Mouse (Mus musculus) left cerebral cortex, adult 2 months (tissue): ENCODE measurements at regions not wholly inside any gene's neighbourhood (a gene's known extent, or its start where the extent isn't known, plus 50 kb on each side); places are given as distances from the start of the nearest gene placed in this dataset.
"Not testable (repeated sequence)": the region's sequence is repeated elsewhere in the genome, so short reads cannot be mapped to it uniquely, and the experiment has no call there.

Experiments
- DNase-seq, 2 experiments: peaks; one replicate each; pipeline ENCODE4 v3.0.0; 2021 to 2022; ENCODE audit warnings: low spot score in 2 of 2, mixed read lengths in 1 of 2; ENCODE audit errors: extremely low spot score in 1 of 2
- H3K27ac ChIP-seq: fragments of 200-600 bp; 2 replicates; pipeline ENCODE4 v1.8.1; 2022
- H3K4me3 ChIP-seq: fragments of 200-600 bp; 2 replicates; pipeline ENCODE4 v1.8.1; 2022
- CTCF ChIP-seq: fragments of 200-600 bp; IDR thresholded peaks from 2 replicates; pipeline ENCODE4 v1.8.1; 2022; ENCODE audit warnings: antibody characterized with exemption, mild to moderate bottlenecking, moderate library complexity
- intact Hi-C: fragments of 180-260 bp; cut with DNase I; formaldehyde crosslinking; loops from one replicate; pipeline ENCODE4 v1.15.1; 2025

DNA sequence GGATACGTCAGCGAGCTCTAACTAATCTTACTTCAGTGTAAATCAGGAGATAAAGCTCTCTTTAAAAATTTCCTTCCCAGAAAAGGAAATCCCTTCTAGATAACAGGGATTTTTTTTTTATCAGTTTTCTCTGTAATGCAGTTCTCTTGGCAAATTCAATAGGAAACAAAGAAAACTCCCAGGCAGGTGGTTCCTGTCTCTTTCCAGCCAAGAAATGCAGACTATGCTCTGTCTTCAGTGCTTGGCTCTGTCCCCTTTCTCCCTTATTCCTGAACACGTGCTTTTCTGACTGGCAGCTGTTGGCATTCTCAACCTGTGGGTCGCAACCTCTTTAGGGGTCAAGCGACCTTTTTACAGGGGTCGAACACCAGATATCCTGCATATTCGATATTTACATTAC, 121.5 kb downstream of the Gm5426 start:
- intact Hi-C loops: no loop called here
- TF ChIP-seq CTCF: no peak
- Histone ChIP-seq H3K4me3 (no peak overlapping the region), H3K27ac (no peak overlapping the region)
- no peak for DNase-seq

DNA sequence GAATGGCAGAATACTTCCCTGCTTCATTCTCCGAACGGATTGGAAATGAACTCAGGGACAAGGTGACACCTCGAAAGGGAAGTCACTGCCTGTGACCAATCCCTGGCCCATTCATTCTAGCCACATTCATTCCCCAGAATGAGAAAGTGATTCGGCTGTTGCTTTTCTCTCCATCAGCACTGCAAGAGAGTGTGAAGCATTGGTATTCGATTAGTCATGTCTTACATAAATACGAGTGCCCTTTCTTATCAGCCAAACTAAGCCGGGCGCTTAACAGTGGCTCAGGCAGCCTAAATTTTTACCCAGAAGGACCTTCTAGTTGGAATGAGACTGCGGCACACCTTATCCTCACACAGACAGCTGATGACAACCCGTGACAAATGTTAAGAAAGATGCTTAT, 122.8 kb downstream of the Gm5426 start:
- intact Hi-C loops: no loop called here
- TF ChIP-seq CTCF: no peak
- no peak overlapping the region for H3K4me3 ChIP-seq
- no peak for DNase-seq
- no peak overlapping the region for H3K27ac ChIP-seq

DNA sequence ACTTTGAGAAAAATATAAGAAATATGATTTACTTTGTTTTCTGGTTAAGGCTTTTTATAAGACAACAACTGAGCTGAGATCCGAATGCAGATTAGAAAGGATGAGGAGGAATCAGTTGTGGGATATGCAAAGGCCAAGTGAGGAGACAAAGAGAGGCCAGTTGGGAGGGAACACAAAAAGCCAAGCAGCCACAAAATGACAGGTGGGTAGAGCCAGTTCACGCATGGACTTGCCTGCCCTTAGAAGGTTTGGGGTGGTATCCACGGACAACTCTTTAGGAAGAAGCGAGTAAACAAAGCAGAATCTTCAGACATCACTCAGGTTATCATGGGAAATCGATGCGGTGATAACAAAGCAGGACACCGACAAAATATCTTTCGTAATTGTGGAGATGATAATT, 123.2 kb downstream of the Gm5426 start:
- intact Hi-C loops: no loop called here
- DNase-seq: no peak
- Histone ChIP-seq H3K4me3 (no peak overlapping the region), H3K27ac (no peak overlapping the region)
- TF ChIP-seq CTCF: no peak

DNA sequence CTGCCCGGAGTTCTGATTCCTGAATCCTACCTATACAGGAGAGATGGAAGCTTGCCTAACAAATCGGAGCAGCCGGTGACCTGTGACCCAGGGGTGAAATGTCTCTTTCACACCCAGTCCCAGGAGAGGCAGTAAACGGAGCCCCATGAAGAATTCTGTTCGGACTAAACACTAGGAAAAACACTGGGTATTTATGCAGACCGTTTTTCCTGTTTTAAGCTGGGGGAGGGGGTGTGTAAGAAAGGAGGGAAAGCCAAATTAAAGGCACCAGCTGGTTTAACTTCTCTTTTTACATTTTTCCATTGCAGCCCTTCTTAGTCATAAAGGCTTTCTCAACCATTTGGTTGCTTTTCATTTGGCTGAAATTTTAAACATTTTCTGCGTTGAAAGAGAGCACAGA, 127.1 kb downstream of the Gm5426 start:
- H3K4me3 ChIP-seq: no peak overlapping the region
- no peak for DNase-seq
- intact Hi-C loops: no loop called here
- peak overlapping the region; percentile 11; the same call in 1 of the 2 replicates for H3K27ac ChIP-seq
- no peak for TF ChIP-seq CTCF

DNA sequence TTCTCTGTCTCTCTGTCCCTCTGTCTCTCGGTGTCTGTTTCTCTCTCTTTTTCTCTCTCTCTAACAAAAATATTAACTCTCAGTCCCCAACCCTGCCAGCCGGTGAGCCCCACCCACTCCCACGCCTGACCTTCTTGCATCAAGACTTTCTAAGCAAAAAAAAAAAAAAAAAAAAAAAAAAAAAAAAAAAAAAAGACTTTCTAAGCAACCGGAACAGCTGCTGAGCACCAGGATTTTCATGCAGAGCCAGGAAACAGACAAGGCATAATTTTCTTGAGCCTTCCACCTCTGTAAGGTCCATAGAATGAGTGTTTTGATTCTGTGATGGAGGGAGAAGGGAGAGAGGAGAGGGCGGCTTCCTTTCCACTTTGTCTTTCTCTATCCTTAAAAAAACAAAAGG, 128.0 kb downstream of the Gm5426 start:
- Histone ChIP-seq H3K4me3 (no peak overlapping the region), H3K27ac (no peak overlapping the region)
- no peak for DNase-seq
- TF ChIP-seq CTCF: no peak
- intact Hi-C loops: no loop called here

DNA sequence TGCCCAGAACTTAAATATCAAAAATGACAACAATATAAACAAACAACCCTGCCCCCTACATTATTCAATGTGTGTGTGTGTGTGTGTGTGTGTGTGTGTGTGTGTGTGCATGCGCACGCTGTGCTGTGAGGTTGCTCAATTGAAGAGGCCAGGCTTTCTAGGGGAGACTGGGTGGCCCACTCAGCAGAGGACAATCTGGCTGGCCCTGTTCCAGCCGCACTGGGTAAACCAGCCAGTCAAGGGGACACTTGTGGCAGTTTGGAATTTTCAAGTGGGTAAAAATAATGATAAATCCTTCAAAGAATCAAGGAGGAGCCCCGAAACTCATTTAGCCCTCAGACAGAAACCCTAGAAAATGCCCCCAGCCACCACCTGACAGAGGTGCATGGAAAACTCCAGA, 128.5 kb downstream of the Gm5426 start:
- intact Hi-C loops: no loop called here
- DNase-seq: no peak
- Histone ChIP-seq H3K27ac (no peak overlapping the region), H3K4me3 (no peak overlapping the region)
- TF ChIP-seq CTCF: no peak

DNA sequence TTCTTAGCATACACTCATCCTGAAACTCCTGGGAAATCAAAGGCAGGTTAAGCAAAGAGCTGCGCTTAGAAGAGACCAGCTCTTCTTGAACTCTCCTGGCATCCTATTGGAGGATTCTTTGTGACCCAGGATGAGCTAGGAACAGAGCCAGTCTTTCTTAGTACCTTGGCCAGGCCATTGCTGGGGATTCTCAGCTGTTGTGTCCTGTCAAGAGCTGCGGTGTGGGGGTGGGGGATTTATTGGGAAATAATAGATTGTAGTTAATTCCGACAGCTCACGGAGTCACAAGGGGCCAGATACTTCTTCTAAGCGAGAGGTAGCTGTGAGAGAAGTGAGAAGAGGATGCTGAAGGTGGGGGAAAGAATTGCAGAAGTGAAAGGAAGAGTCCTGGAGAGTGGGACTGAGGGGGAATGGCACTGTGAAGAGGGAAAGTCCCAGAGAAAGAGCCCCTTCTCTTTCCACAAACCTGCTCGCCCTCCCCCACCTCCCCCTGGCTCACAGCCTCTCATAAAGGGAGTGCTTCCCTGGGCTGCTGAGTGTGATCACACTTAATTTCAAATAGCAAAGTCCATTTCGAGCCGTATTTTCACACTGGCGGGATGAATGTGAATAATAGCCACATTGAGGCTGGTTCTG, 129.8 kb downstream of the Gm5426 start:
- no peak overlapping the region for H3K4me3 ChIP-seq
- no peak for TF ChIP-seq CTCF
- H3K27ac ChIP-seq: no peak overlapping the region
- intact Hi-C loops: no loop called here
- no peak for DNase-seq

DNA sequence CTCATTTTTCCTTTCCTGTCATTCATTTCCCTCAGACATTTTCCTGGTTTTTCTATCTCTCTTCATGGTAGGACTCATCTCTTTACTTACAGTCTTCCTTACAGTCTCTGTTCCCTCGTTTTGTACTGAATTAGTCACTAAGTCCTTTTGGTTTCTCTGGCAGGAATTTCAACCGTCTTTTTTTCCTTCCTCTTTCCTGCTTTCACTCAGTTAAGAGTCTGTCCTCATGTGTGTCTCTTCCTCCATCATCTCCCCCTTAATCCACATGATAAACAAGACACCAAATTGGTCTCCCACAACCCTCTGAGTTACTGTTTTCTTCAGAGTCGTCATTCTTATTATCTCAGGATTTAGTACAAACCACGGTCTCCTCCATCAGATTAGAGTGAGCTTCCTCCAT, 131.2 kb downstream of the Gm5426 start:
- no peak overlapping the region for H3K27ac ChIP-seq
- no peak for DNase-seq
- intact Hi-C loops: no loop called here
- no peak for TF ChIP-seq CTCF
- H3K4me3 ChIP-seq: no peak overlapping the region

DNA sequence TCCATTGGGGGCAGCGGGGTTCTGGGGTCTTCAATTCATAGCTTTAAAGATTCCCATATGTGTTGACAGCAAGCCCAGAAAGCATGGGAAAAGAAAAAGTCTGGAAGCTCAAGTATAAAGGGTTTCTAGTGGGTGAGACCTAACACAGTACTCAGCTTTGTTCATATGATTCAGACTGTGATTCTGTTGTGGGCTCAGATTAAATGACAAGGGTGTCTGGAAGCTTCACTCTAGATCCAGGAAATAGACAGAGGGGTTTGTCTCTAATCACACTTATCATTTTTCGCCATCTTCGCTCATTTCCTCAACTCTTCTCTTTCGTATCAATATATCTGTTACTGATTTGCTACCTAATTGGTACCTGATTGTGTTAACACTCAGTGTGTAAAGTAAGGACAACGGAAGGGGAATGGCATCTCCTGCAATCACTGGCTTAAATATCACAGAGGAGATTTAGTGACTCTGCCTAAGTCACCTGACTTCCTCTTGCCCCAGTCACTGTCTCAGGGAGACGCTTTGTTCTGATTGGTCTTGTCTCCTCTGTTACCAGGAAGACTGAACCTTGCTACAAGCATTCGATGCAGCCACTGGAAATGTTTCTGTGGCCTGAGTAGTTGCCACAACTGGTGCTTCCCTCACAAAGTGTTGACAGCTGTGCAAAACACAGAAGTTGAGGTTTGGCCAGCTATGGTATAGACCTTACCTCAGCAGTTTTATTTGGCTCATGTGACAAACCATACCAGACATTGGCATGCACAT, 137.4 kb downstream of the Gm5426 start:
- no peak for TF ChIP-seq CTCF
- intact Hi-C loops: no loop called here
- H3K27ac ChIP-seq: no peak overlapping the region
- H3K4me3 ChIP-seq: no peak overlapping the region
- no peak for DNase-seq

DNA sequence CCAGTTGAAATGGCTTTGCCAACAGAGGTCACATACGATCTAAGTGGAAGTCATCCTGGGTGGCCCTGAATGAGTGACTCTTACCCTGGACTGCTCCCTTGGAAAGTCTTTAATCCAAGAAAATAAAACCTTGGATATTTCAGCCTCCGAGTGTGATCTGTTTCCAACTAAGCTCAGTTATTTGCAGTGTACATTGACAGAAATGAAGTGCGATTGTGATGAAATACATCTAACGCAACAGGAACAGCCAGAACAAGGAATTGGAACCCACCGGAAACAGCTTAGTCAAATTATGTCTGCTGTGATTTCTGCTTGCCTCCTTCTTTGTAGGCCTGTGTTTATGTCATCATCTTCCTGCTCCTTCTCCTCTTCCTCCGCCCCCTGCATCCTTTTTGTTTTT, 143.7 kb downstream of the Gm5426 start:
- no peak for TF ChIP-seq CTCF
- Histone ChIP-seq H3K27ac (no peak overlapping the region), H3K4me3 (no peak overlapping the region)
- intact Hi-C loops: no loop called here
- DNase-seq: no peak

DNA sequence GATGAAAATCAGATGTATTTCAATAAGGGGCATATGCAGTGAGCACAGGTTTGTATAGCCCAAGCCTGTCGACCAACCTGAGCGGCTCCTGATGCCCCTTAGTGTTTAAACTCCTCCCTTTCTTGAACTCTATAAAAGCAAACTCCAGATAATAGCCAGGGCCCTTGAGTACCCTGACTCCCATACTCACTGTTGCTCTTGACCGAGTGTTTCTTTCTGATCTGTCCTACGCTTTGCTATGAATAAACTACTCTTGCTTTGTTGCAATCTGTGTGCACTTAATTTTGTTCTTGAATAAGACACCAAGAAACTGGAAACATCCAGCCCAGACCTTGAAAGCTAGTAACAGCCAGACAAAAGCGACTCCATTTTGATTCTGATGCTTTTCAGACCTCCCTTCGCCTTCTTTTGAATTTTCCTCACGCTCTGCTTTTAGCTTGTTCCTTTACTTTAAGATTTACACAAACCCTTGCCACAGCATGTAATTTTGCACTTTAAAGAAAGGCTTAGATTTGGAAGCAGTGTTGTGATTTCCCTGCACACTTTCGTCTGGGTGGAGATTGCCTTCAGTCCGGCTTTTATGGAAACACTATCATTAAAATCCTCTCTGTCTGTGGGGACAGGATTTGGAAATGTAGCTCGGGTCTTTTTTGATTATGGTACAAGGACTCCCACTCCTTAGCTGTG, 149.1 kb downstream of the Gm5426 start:
- Histone ChIP-seq H3K4me3 (no peak overlapping the region), H3K27ac (no peak overlapping the region)
- TF ChIP-seq CTCF: no peak
- intact Hi-C loops: no loop called here
- no peak for DNase-seq

DNA sequence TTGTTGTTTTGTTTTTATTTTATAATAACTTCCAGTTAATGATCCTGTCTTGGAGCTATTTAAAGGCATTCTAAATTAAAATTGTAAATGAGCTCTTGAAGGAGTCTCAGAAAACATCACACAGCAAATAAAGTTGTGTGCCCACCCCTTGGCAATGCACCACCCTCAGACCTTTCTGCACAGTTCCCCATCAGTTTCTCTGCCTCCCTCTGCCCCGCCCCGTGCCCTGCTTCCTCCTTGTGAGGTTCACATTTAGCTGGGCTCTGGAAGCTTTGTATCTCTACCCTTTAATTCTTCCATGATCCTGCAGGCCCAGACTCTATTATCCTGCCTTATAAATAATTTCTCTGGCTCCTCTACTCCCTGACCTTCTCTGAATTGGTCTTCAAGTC, 149.7 kb downstream of the Gm5426 start:
- H3K4me3 ChIP-seq: no peak overlapping the region
- no peak overlapping the region for H3K27ac ChIP-seq
- no peak for TF ChIP-seq CTCF
- intact Hi-C loops: no loop called here
- no peak for DNase-seq

DNA sequence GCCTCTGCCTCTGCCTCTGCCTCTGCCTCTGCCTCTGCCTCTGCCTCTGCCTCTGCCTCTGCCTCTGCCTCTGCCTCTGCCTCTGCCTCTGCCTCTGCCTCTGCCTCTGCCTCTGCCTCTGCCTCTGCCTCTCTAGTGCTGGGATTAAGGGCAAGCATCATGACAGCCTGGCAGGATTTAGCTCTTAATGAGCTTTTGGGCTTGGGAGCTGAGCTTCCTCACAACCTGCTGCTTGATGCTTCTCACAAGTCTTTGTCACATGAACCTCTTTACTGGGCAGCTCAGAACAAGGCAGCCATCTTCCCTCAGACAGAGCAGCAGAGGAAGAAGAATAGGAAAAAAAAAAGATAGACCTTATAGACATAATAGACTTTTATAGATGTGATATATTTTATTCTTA, 152.6 kb downstream of the Gm5426 start:
- H3K27ac ChIP-seq, H3K4me3 ChIP-seq, DNase-seq, intact Hi-C loops: not testable (repeated sequence)
